Mouse (Mus musculus) hindbrain, embryonic 11.5 days (tissue): Measurements from ENCODE around the gene Glyr1. TPM values are rescaled to one million over a fixed set of nuclear protein-coding genes. Genes with fewer than 3 reads are reported as not detected.

Experiments used
- ATAC-seq: fragments of 200-750 bp; cut with Nextera tagmentation; 2 replicates; pipeline ENCODE4 v1.8.0; 2017; ENCODE audit warnings: mild to moderate bottlenecking, moderate TSS enrichment, moderate library complexity; ENCODE audit not compliant: low FRiP score
- DNase-seq: peaks from one replicate; pipeline ENCODE4 v3.0.0-alpha.2; 2015; ENCODE audit warnings: low spot score
- H3K27ac ChIP-seq: fragments of 300-500 bp; sonication (generic); 2 replicates; pipeline ENCODE4 v1.5.1; 2014; ENCODE audit warnings: mild to moderate bottlenecking, low read depth, low read length
- H3K27me3 ChIP-seq: fragments of 300-500 bp; sonication (generic); 2 replicates; pipeline ENCODE4 v1.6.1; 2014; ENCODE audit warnings: mild to moderate bottlenecking, low read length, moderate library complexity, mixed read lengths; ENCODE audit not compliant: control insufficient read depth, insufficient read depth
- H3K36me3 ChIP-seq: fragments of 300-500 bp; sonication (generic); 2 replicates; pipeline ENCODE4 v1.6.1; 2014; ENCODE audit warnings: mild to moderate bottlenecking, low read length, moderate library complexity, mixed read lengths; ENCODE audit not compliant: control insufficient read depth, insufficient read depth
- H3K4me1 ChIP-seq: fragments of 300-500 bp; sonication (generic); replicated peaks from 2 replicates; pipeline ENCODE4 v1.6.1; 2014; ENCODE audit warnings: low read length, mixed read lengths; ENCODE audit not compliant: control insufficient read depth, insufficient read depth
- H3K4me2 ChIP-seq: fragments of 300-500 bp; sonication (generic); replicated peaks from 2 replicates; pipeline ENCODE4 v1.6.1; 2014; ENCODE audit warnings: mild to moderate bottlenecking, low read depth, low read length
- H3K4me3 ChIP-seq: fragments of 300-500 bp; sonication (generic); 2 replicates; pipeline ENCODE4 v1.5.1; 2014; ENCODE audit warnings: low read depth, low read length
- H3K9ac ChIP-seq: fragments of 300-500 bp; sonication (generic); 2 replicates; pipeline ENCODE4 v1.6.1; 2014; ENCODE audit warnings: low read depth, low read length
- H3K9me3 ChIP-seq: fragments of 300-500 bp; sonication (generic); 2 replicates; pipeline ENCODE4 v1.6.1; 2016; ENCODE audit warnings: low read length; ENCODE audit not compliant: control insufficient read depth
- WGBS: fragments of 180-500 bp; shearing (Covaris S2); extraction: QIAGEN DNeasy Blood & Tissue Kit; methylation state at CpG from one replicate; pipeline ENCODE4 v1.1.7; 2014; 5-methylcytosine and 5-hydroxymethylcytosine counted together
- polyA plus RNA-seq: library from polyadenylated mRNA; unstranded; fragments of >200 nt; fragmentation: Nextera tagmentation; extraction: Ambion mirVana; gene quantifications from 2 replicates; pipeline ENCODE4 v1.2.1, GENCODE M21; 2014

The Glyr1 gene
- polyA plus RNA-seq, 1 experiment from 2014 or later, result 112 TPM

DNA sequence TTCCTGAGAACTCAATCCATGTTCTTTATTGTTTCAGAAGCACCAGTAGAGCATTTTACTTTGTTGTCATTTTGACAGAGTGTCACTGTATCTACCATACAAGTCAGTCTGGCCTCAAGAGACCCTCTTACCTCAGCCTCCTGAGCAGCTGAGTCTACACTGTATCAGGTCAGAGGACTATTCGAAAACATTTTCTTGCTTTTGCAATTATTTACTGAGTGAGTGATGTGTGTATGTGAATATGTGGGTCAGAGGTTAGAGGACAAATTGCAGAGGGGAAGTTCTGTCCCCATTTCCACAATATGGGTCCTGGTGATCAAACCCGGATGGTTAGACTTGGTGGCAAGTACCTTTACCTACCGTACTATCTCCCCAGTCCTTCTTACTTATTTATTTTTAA is 25.6 kb downstream of the Glyr1 start:
- Histone ChIP-seq H3K4me3 (no peak overlapping the region), H3K9me3 (no peaks in the 10 kb centered on the region), H3K4me2 (no peak overlapping the region), H3K27ac (no peak overlapping the region), H3K36me3 (peaks cover 31% of the 10 kb centered on the region), H3K27me3 (no peaks in the 10 kb centered on the region), H3K9ac (no peak overlapping the region), H3K4me1 (no peaks in the 10 kb centered on the region)
- 99% methylated on average over 3 of the region's 3 CpGs for WGBS
- ATAC-seq (no peak), DNase-seq (no peak)

DNA sequence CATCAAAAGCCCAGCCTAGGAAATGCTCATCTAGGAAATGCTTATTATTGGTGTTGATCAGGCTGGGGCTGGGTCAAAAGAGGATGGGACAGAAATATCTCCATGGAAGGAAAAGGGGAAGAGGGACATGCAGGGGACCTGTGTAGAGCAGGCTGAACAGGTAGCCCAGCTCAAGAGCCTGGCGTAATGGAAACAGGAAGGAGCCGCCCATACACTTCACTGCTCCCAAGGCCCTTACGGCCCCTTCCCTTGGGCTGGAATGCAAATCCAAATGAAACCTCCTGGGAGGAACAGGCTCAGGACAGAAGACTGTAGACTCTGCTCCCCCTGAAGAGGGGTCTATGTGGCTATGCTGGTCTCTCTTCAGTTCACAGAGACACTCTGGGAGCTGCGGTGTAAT is 35.1 kb downstream of the Glyr1 start:
- Histone ChIP-seq H3K4me1 (no peaks in the 10 kb centered on the region; the same call in 1 of the 2 replicates), H3K4me3 (no peak overlapping the region), H3K4me2 (no peak overlapping the region), H3K36me3 (peaks cover 11% of the 10 kb centered on the region; the same call in 1 of the 2 replicates), H3K27me3 (no peaks in the 10 kb centered on the region), H3K9me3 (no peaks in the 10 kb centered on the region), H3K27ac (no peak overlapping the region), H3K9ac (no peak overlapping the region)
- WGBS, result 94% methylated on average over 4 of the region's 4 CpGs
- DNase-seq, result no peak
- no peak for ATAC-seq

DNA sequence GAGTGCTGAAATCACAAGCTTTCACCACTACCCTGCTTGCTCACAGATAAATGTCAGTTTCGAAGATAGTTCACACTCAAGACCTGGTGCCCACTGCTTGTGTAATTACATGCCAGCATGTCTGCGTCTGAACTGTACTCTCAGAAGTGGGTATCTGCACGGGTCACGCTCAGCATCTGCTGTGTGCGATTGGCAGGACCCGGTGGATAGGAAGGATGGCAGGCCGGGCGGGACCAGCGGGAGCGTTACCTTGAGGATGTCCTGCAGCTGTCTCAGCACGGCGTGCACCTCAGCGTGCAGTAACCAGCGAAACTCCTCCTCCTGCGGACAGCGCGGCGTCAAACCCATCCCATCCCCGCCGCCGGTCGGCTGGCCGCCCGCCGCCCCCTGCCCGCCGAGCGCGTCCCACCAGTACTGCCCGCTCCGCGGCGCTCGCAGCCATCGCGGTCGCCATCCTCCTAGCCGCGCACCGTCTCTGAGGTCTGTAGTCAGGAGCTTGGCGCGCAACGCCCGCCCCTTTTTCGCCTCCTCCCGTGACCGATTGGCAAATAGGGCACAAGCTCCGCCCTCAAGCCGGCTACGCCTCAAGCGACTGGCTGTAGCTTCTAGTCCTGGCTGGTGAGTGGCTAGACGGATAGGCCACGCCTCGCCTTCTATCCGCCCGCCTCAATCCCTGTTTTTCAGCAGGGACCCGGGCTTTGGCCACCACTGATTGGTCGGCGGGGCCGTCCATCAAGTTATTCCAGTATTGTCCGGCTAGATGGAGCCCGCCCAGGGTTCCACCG is 36.4 kb downstream of the Glyr1 start, which contains the start of gene Rogdi:
Gene Rogdi, minus strand, starts transcription at position 500 of the 785 bp plus-strand sequence.
- DNase-seq (peak; percentile 98), ATAC-seq (peak; percentile 99)
- Histone ChIP-seq H3K9ac (peak within 1 kb of the TSS; percentile 74), H3K9me3 (no peaks in the 10 kb centered on the region), H3K4me1 (no peaks in the 10 kb centered on the region; the same call in 1 of the 2 replicates), H3K4me2 (peak within 1 kb of the TSS; percentile 60), H3K36me3 (peaks cover 2% of the 10 kb centered on the region; the same call in 1 of the 2 replicates), H3K27me3 (no peaks in the 10 kb centered on the region), H3K27ac (peak within 1 kb of the TSS; percentile 70), H3K4me3 (peak within 1 kb of the TSS; percentile 66)
- 1% methylated on average over 52 of the region's 63 CpGs for WGBS

DNA sequence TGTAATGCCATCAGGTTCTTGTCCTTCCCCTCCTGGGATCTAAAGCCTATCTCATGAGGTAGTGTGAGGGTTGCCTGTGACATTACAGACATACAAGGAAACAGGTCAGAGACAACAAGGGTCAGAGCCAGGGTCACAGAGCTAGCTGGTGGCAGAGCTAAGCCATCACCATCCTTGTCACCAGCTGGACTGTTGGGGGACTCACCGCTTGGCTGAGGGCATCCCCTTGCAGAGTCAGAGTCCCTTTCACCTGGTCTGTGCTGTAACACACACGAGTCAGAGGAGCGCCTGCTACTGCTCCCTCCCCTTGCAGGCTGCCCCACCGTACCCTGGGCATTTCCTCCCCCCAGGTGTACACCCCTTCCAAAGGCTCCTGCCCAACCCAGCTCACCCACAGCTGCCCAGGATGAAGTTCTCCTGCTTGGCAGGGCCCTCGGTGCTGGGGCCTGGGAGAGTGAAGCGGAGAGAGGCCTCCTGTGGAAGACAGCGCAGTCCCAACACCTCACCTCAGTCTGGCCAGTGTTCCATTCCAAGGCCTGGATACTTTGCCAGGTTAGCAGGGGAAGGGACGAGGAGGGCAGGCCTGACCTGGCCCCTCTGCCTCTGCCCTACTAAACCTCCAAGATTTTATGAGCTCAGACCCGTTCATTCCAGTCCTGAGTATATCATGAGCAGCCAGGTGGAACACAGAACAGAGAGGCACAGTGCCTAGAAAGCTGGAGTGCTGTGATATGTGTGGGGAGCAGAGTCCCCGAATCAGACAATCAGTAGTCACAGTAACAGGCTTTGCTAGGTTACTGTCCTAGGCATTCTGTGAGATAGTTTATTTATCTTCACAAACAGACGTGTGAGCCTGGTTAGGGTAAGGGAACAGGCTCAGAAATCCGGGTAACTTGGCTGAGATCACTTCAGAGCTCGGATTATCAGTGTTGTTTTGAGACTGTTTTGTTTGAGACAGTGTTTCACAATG is 37.3 kb downstream of the Glyr1 start:
- ATAC-seq (no peak), DNase-seq (no peak)
- Histone ChIP-seq H3K27ac (no peak overlapping the region), H3K4me3 (peak overlapping the region; percentile 66), H3K9me3 (no peaks in the 10 kb centered on the region), H3K4me1 (no peaks in the 10 kb centered on the region; the same call in 1 of the 2 replicates), H3K9ac (peak overlapping the region; percentile 74), H3K4me2 (peak overlapping the region; percentile 60), H3K36me3 (peaks cover 2% of the 10 kb centered on the region; the same call in 1 of the 2 replicates), H3K27me3 (no peaks in the 10 kb centered on the region)
- 57% methylated on average over 13 of the region's 13 CpGs for WGBS

DNA sequence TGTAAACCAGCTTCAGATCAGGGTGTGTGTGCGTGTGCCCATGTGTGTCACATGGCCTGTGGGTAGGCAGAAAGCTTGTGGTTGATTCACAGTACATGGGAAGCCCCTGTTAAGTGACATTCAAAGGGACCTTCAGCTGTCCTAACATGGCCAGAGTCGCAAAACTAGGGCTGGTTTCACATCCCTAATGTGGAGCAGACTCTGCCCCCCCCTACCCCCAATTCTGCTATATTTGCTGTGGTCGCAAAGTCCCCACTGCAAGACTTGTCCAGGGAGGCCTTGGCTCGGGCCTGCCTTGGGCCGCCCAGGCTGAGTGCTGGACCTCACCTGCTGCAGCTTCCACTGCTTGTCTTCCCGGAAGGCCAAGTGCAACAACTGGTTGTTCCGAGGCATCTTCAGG is 38.4 kb downstream of the Glyr1 start:
- H3K4me2 ChIP-seq, result no peak overlapping the region
- H3K4me1 ChIP-seq, result no peaks in the 10 kb centered on the region; the same call in 1 of the 2 replicates
- no peak for DNase-seq
- H3K36me3 ChIP-seq, result no peaks in the 10 kb centered on the region; the same call in 1 of the 2 replicates
- no peak overlapping the region for H3K4me3 ChIP-seq
- ATAC-seq, result no peak
- no peak overlapping the region for H3K27ac ChIP-seq
- WGBS, result 91% methylated on average over 7 of the region's 7 CpGs
- no peaks in the 10 kb centered on the region for H3K27me3 ChIP-seq
- no peak overlapping the region for H3K9ac ChIP-seq
- no peaks in the 10 kb centered on the region for H3K9me3 ChIP-seq

DNA sequence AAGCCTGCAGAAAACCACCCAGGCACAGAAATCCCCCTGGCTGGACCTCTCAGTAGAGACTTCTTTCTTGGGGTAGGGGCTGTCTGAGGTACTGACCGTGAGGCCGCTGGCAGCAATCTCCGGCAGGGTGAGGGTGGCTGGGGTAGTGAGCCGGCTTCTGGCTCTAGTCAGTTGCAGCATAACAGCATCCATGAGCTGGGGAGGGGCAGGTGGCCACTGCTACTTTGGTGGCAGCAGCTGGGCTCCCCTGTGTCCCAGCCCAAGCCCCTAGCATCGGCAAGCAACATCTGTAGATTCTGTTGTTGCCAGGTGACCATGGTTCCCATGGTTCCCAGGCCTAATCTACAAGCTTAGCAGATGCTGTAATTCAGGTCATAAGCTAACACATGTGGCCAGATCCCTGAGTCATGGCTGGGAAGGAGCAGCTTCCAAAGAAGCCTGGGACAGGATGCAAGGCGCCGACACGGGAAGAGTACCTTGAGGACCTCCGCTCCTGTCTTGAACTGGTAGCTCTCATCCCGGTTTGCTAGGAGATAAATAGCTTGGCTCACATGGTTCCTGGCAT is 39.2 kb downstream of the Glyr1 start:
- no peaks in the 10 kb centered on the region for H3K27me3 ChIP-seq
- DNase-seq, result no peak
- no peaks in the 10 kb centered on the region; the same call in 1 of the 2 replicates for H3K4me1 ChIP-seq
- no peak overlapping the region for H3K4me3 ChIP-seq
- H3K36me3 ChIP-seq, result no peaks in the 10 kb centered on the region
- no peaks in the 10 kb centered on the region for H3K9me3 ChIP-seq
- no peak overlapping the region for H3K27ac ChIP-seq
- no peak overlapping the region for H3K4me2 ChIP-seq
- no peak for ATAC-seq
- no peak overlapping the region for H3K9ac ChIP-seq
- WGBS, result 91% methylated on average over 10 of the region's 10 CpGs

DNA sequence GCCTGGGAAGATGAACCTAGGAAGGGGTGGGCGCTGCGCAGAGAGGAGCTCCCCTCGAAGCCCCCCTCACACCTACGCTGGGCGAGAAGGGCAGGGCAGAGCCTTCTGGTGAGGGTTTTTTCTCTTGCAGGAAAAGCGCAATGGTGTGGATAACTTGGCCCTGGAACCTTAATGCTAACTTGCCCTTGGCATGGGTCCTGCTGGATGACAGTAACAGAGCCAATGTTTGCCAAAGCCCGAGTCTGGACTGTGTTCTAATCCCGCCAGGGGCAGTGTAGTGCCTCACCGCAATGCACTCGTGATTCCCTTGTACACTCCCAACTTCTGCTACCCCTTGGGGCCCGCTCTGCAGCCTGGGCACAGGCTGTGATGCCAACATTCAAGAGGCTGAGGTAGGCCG is 41.6 kb downstream of the Glyr1 start:
- Histone ChIP-seq H3K9me3 (no peaks in the 10 kb centered on the region), H3K4me3 (no peak overlapping the region), H3K27me3 (no peaks in the 10 kb centered on the region), H3K9ac (no peak overlapping the region), H3K27ac (no peak overlapping the region), H3K4me1 (no peaks in the 10 kb centered on the region; the same call in 1 of the 2 replicates), H3K36me3 (no peaks in the 10 kb centered on the region), H3K4me2 (no peak overlapping the region)
- DNase-seq (no peak), ATAC-seq (no peak)
- WGBS, result 86% methylated on average over 12 of the region's 12 CpGs

DNA sequence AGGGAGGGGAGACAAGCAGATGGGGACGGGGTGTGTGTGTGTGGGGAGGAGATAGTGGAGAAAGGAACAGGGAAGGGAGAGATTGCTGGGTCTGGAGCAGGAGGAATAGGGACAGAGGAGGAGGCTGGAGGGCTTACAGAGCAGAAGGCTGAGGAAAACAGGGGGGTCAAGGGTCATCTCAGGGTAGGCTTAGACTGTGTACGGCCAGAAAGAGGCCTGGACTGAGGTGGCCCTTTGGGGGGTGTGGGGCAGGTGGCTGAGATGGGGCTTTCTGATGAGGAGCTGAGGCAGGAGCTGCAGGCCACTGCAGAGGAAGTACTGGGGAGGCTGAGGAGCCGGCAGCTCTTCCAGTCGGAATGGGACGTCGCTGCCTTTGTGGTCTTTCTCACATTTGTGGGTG is 42.2 kb downstream of the Glyr1 start:
- no peaks in the 10 kb centered on the region for H3K36me3 ChIP-seq
- DNase-seq (no peak), ATAC-seq (no peak)
- no peaks in the 10 kb centered on the region for H3K9me3 ChIP-seq
- H3K4me3 ChIP-seq, result no peak overlapping the region
- H3K4me1 ChIP-seq, result no peaks in the 10 kb centered on the region; the same call in 1 of the 2 replicates
- 46% methylated on average over 6 of the region's 6 CpGs for WGBS
- no peak overlapping the region for H3K4me2 ChIP-seq
- no peak overlapping the region for H3K27ac ChIP-seq
- H3K9ac ChIP-seq, result no peak overlapping the region
- no peaks in the 10 kb centered on the region for H3K27me3 ChIP-seq
